Mouse (Mus musculus): ENCODE data around the gene Hlcs.

DNA sequence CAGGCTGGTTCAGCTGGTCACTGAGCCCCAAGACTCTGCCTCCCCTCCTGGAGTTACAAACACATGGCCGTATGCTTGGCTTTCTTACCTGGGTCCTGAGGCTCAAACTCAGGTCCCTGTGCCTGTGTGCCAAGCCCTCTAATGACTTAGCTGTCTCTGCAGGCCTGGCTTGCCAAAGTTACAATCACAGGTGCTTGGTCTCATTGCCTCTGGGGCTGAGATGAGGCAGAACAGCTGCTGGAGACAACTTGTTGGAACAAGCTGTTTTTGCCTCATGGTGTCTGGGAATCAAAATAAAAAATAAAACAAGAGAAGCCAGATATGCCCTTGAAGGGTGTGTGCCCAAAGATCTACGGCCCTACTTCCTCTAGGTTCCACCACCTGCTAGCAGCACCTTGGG lies 35.4 kb upstream of the Hlcs start:
- no peak for TF ChIP-seq CTCF (IDR thresholded peaks at IDR 0.05; ENCODE audit: borderline replicate concordance, control insufficient read depth, extremely low read depth, insufficient read depth, low read length, poor library complexity)
- no peak for TF ChIP-seq POLR2A (IDR thresholded peaks at IDR 0.05; ENCODE audit: control insufficient read depth, extremely low read depth, insufficient read depth, low read length, poor library complexity)

All from thymus, adult 2 months (tissue).